Mouse (Mus musculus): Measurements from ENCODE around the gene Aebp2.

DNA sequence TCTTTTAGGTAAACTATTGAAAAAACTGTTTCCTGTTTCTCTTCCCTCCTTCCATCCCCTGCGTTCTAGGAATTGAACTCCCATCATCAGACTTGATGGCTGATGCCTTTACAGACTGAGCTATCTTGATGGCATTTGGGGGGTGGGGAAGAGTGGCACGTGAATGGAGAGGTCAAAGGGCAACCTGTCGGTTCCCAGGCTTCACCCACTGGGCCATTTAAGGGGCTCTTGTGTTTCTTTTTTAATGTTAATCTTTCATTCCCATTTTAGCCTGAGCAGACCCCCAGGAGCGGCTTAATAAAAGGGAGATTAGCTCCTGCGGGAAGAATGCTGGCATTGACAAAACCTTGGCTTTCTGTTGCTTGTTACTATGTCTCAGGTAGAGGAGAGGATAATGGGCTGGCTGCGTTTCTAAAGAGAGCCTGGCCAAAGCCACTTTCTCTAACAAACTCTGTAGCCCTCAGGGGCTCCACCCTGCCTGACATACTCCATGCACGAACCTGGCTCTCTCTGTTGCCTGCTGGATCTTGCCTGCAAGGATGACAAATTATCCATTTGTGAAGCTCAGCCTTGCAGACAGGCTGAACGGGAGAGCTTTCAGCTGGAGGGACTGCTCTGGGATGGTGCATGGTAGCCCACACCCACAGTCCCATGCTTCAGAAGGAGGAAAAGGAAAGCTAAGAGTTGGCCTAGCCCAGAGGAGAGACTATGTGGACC is 19.1 kb upstream of the Aebp2 start:
- TF ChIP-seq EP300 (optimal IDR thresholded peaks at IDR 0.05) (no peak), CTCF (IDR thresholded peaks at IDR 0.05; ENCODE audit: low read depth) (no peak)

Data from stomach, postnatal 0 days (tissue).